Mouse (Mus musculus) heart, postnatal 10 days (tissue): ENCODE measurements around the gene Defb21. TPM values are rescaled to one million over a fixed set of nuclear protein-coding genes. Genes with fewer than 3 reads are reported as not detected.

Source experiments
- DNase-seq, 2 experiments: peaks; one replicate each; pipeline ENCODE4 v3.0.0; 2021
- intact Hi-C: fragments of 180-260 bp; cut with DNase I; formaldehyde crosslinking; loops from one replicate; pipeline ENCODE4 v1.15.1; 2025
- total RNA-seq, 2 experiments: library from RNA; stranded (reverse); gene quantifications; 2 replicates each; pipeline ENCODE4 v1.2.3; 2021

Defb21 gene
- total RNA-seq, result not detected

- peak in 1 of 2 experiments; percentile 18 for DNase-seq
- intact Hi-C loops, result no loop called here
Observed at GRCm38 (mm10) chr2:152572114-152572794, at the start of gene Defb21. Gene Defb21 (plus strand): TSS chr2:152572744.

- DNase-seq, result no peak
- intact Hi-C loops, result loop anchor here (2.0 to 5.0 kb wide), 2 partner anchors 63 to 148 kb away; partner anchors contain the start of gene Defb20
Observed at GRCm38 (mm10) chr2:152539944-152540710, 32.4 kb upstream of the Defb21 start, which contains the start of gene Defb29. Gene Defb29 (minus strand): TSS chr2:152540098.

- intact Hi-C loops, result loop anchor here (2.0 to 5.0 kb wide), 2 partner anchors 65 to 150 kb away; partner anchors contain the start of gene Defb20
- DNase-seq, result no peak
Observed at GRCm38 (mm10) chr2:152541979-152542378, 30.6 kb upstream of the Defb21 start.

GRCm38 (mm10) chr2:152542897-152543296 lies 29.6 kb upstream of the Defb21 start:
- intact Hi-C loops, result loop anchor here (5.0 kb wide), 1 partner anchor 151 kb away; no protein-coding TSS in a partner anchor
- DNase-seq, result no peak

GRCm38 (mm10) chr2:152543478-152543877 lies 29.1 kb upstream of the Defb21 start:
- intact Hi-C loops, result loop anchor here (5.0 kb wide), 1 partner anchor 151 kb away; no protein-coding TSS in a partner anchor
- DNase-seq, result no peak

- intact Hi-C loops, result loop anchor here (1.0 to 5.0 kb wide), 3 partner anchors 74 to 152 kb away; no protein-coding TSS in a partner anchor
- peak; percentile 29 to 37 for DNase-seq
Observed at GRCm38 (mm10) chr2:152544691-152545090, 27.9 kb upstream of the Defb21 start.

GRCm38 (mm10) chr2:152548124-152548523 lies 24.4 kb upstream of the Defb21 start:
- intact Hi-C loops, result no loop called here

GRCm38 (mm10) chr2:152553774-152554423 lies 18.6 kb upstream of the Defb21 start:
- intact Hi-C loops, result loop anchor here (5.0 kb wide), 2 partner anchors 48 to 103 kb away; partner anchors contain the start of gene Defb36
- DNase-seq, result peak; percentile 68 to 76

More at GRCm38 (mm10) chr2:152548124-152548523, 24.4 kb upstream of the Defb21 start:
- no peak for DNase-seq

- intact Hi-C loops, result no loop called here
- DNase-seq, result no peak
Observed at GRCm38 (mm10) chr2:152556655-152557054, 15.9 kb upstream of the Defb21 start.

GRCm38 (mm10) chr2:152569038-152569437 lies 3.5 kb upstream of the Defb21 start, which contains the start of gene Gm17416:
Gene Gm17416 (plus strand): TSS chr2:152569338.
- no peak for DNase-seq
- intact Hi-C loops, result no loop called here

- intact Hi-C loops, result no loop called here
- DNase-seq, result no peak
Observed at GRCm38 (mm10) chr2:152569881-152570280, 2.7 kb upstream of the Defb21 start.

GRCm38 (mm10) chr2:152570313-152570712 lies 2.2 kb upstream of the Defb21 start:
- intact Hi-C loops, result no loop called here

GRCm38 (mm10) chr2:152573484-152573883 lies 940 bp downstream of the Defb21 start:
- peak; percentile 30 to 40 for DNase-seq
- intact Hi-C loops, result no loop called here

More at GRCm38 (mm10) chr2:152570313-152570712, 2.2 kb upstream of the Defb21 start:
- DNase-seq, result no peak

GRCm38 (mm10) chr2:152580107-152580506 lies 7.6 kb downstream of the Defb21 start, which contains the start of gene Defb19:
Gene Defb19 (minus strand): TSS chr2:152580312.
- no peak for DNase-seq
- intact Hi-C loops, result no loop called here

GRCm38 (mm10) chr2:152580612-152581011 lies 8.1 kb downstream of the Defb21 start:
- intact Hi-C loops, result no loop called here
- no peak for DNase-seq

- peak; percentile 17 to 45 for DNase-seq
- intact Hi-C loops, result loop anchor here (5.0 kb wide), 1 partner anchor 115 kb away; no protein-coding TSS in a partner anchor
Observed at GRCm38 (mm10) chr2:152586926-152587560, 14.5 kb downstream of the Defb21 start.

GRCm38 (mm10) chr2:152588450-152588849 lies 15.9 kb downstream of the Defb21 start:
- DNase-seq, result no peak
- intact Hi-C loops, result loop anchor here (5.0 kb wide), 1 partner anchor 116 kb away; no protein-coding TSS in a partner anchor

GRCm38 (mm10) chr2:152589021-152589420 lies 16.5 kb downstream of the Defb21 start:
- intact Hi-C loops, result loop anchor here (5.0 kb wide), 1 partner anchor 117 kb away; no protein-coding TSS in a partner anchor
- DNase-seq, result no peak

GRCm38 (mm10) chr2:152599299-152599698 lies 26.8 kb downstream of the Defb21 start, which contains the start of gene Defb45:
Gene Defb45 (minus strand): TSS chr2:152599399.
- no peak for DNase-seq
- intact Hi-C loops, result no loop called here

- intact Hi-C loops, result loop anchor here (5.0 kb wide), 2 partner anchors 48 to 128 kb away; no protein-coding TSS in a partner anchor
- DNase-seq, result no peak
Observed at GRCm38 (mm10) chr2:152600076-152600475, 27.5 kb downstream of the Defb21 start.
